Mouse (Mus musculus): Measurements from ENCODE around the gene Sult2a5.

The Sult2a5 gene

DNA sequence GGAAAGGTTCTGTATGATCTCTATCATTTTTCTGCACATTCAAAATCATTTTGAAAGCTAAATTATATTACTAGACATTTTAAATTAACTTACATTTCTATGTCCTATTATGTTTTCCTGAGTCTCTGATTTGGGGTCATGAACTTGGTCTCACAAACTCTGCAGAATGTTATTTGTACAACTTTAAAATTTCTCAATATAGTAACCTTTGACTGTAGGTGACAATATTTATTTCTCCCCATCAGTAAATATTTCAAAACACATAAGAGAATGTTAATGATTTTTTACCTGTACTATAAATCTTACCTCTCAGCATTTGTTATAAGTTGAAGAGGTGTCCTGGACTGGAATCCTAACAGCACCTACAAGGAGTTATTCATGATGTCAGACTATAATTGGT is at the start of gene Sult2a5:
Gene Sult2a5 (plus strand): TSS at position 301 of the 400 bp plus-strand sequence.
- DNase-seq (ENCODE audit: low spot score): no peak

All from MN1 (cell line).